Mouse (Mus musculus): ENCODE data around the gene Gm8232.
"Not testable (repeated sequence)": the region's sequence is repeated elsewhere in the genome, so short reads cannot be mapped to it uniquely, and the experiment has no call there.

Gene Gm8232

DNA sequence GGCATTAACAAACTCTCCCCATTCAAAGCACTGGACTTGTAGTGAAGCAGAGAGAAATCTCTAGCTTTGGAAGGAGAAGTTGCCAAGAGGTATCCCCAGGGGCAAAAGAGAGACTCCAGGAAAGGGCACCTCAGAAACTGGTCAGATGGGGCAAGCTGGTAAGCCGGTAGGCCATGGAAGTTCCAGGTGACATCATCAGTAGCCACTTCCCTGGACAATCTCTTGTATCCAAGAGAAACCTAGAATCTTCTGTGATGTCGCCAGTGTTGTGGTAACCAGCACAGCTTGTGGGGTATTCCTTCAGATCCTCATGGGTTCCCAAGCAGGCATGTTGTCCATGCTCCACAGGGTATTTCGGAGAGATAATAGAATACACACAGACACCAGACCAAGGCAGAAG, at the start of gene Gm8232:
Gm8232 (plus strand) TSS at position 301 of the 400 bp plus-strand sequence.
- not testable (repeated sequence) for DNase-seq (ENCODE audit: low read depth, low spot score)

DNA sequence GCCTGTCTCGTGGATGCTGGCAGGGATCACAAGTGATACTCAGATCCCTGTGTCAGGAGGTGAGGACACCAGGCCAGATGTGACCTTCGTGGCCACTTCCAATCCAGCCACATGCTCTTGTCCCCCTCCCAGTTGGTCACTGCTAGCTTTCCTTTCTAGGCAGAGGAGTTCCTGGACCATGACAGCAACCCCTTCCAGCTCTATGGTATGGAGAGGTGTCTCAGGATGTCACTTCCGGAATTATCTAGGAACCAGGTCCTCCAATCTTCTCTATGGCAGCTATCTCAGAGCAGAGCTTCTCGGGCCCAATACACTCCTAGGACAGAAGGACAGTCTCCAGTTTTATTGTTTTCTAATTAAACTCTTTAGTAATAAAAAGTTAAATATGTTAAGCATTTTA, 49.2 kb upstream of the Gm8232 start:
- DNase-seq (ENCODE audit: low read depth, low spot score) = not testable (repeated sequence)

DNA sequence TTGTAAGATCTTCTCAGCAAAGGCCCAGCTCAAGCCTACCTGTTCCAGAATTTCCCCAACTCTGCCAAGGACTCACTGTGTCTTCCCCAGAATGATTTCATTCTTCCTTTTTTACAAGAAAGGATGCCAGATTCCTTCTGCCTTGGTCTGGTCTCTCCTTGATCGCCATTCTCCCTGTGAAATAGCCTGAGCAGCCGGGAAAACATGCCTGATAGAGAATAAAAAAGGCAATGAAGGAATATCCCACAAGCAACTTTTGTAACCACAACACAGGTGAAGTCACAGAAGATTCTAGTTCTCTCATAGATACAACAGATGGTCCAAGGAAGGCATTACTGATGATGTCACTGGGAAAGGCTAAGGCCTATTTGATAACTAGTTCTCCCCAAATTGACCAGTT, 22.8 kb upstream of the Gm8232 start, which contains the start of gene Gm3371:
Gm3371 (minus strand) TSS at position 101 of the 400 bp plus-strand sequence.
- not testable (repeated sequence) for DNase-seq (ENCODE audit: low read depth, low spot score)
